Mouse (Mus musculus) lung, postnatal 0 days (tissue): ENCODE measurements around the gene Rmnd5b. TPM values are rescaled to one million over a fixed set of nuclear protein-coding genes. Genes with fewer than 3 reads are reported as not detected.

Experiments used
- ATAC-seq: fragments of 200-750 bp; cut with Nextera tagmentation; 2 replicates; pipeline ENCODE4 v1.8.0; 2017; ENCODE audit warnings: moderate library complexity
- DNase-seq: peaks from one replicate; pipeline ENCODE4 v3.0.0-alpha.2; 2016; ENCODE audit warnings: low spot score
- H3K27ac ChIP-seq: fragments of 300-500 bp; sonication (generic); 2 replicates; pipeline ENCODE4 v1.5.1; 2014; ENCODE audit warnings: antibody characterized with exemption, mild to moderate bottlenecking, low read length, mixed read lengths
- H3K27me3 ChIP-seq: fragments of 300-500 bp; sonication (generic); replicated peaks from 2 replicates; pipeline ENCODE4 v1.6.1; 2014; ENCODE audit warnings: low read length, mixed read lengths; ENCODE audit not compliant: insufficient read depth
- H3K36me3 ChIP-seq: fragments of 300-500 bp; sonication (generic); 2 replicates; pipeline ENCODE4 v1.6.1; 2014; ENCODE audit warnings: low read length, mixed read lengths; ENCODE audit not compliant: insufficient read depth
- H3K4me1 ChIP-seq: fragments of 300-500 bp; sonication (generic); 2 replicates; pipeline ENCODE4 v1.6.1; 2014; ENCODE audit warnings: antibody characterized with exemption, low read depth, low read length, mixed read lengths; ENCODE audit not compliant: insufficient read depth
- H3K4me2 ChIP-seq: fragments of 300-500 bp; sonication (generic); replicated peaks from 2 replicates; pipeline ENCODE4 v1.6.1; 2014; ENCODE audit warnings: low read depth, mild to moderate bottlenecking, low read length, moderate library complexity, mixed read lengths
- H3K4me3 ChIP-seq: fragments of 300-500 bp; sonication (generic); 2 replicates; pipeline ENCODE4 v1.5.1; 2014; ENCODE audit warnings: low read depth, low read length
- H3K9ac ChIP-seq: fragments of 300-500 bp; sonication (generic); replicated peaks from 2 replicates; pipeline ENCODE4 v1.6.1; 2014; ENCODE audit warnings: low read depth, mild to moderate bottlenecking
- H3K9me3 ChIP-seq: fragments of 300-500 bp; sonication (generic); 2 replicates; pipeline ENCODE4 v1.6.1; 2016; ENCODE audit warnings: low read length, mixed read lengths
- CTCF ChIP-seq: IDR thresholded peaks from 2 replicates; pipeline ENCODE4 v1.5.1; 2016; ENCODE audit warnings: antibody characterized with exemption, mild to moderate bottlenecking
- EP300 ChIP-seq: IDR thresholded peaks from 2 replicates; pipeline ENCODE4 v1.6.1; 2016; ENCODE audit warnings: antibody characterized with exemption, mild to moderate bottlenecking, control low read depth
- WGBS: fragments of 180-500 bp; shearing (Covaris S2); extraction: QIAGEN DNeasy Blood & Tissue Kit; methylation state at CpG from one replicate; pipeline ENCODE4 v1.1.7; 2014; 5-methylcytosine and 5-hydroxymethylcytosine counted together
- polyA plus RNA-seq: library from polyadenylated mRNA; unstranded; fragments of >200 nt; fragmentation: Nextera tagmentation; extraction: Ambion mirVana; gene quantifications from 2 replicates; pipeline ENCODE4 v1.2.1, GENCODE M21; 2015

Rmnd5b gene
- polyA plus RNA-seq, 1 experiment from 2014 or later: 46.4 TPM

- Histone ChIP-seq H3K4me3 (no peak overlapping the region), H3K4me1 (peaks cover 8% of the 10 kb centered on the region), H3K27me3 (no peaks in the 10 kb centered on the region), H3K4me2 (no peak overlapping the region), H3K27ac (peak overlapping the region; percentile 9; the same call in 1 of the 2 replicates), H3K9ac (no peak overlapping the region), H3K36me3 (no peaks in the 10 kb centered on the region), H3K9me3 (no peaks in the 10 kb centered on the region)
- ATAC-seq (no peak), DNase-seq (peak; percentile 38)
- 43% methylated on average over 13 of the region's 13 CpGs for WGBS
- TF ChIP-seq CTCF (no peak), EP300 (no peak)
Measured at GRCm38 (mm10) chr11:51645293-51645692, 9.6 kb upstream of the Rmnd5b start.

GRCm38 (mm10) chr11:51644217-51644616 lies 8.5 kb upstream of the Rmnd5b start:
- DNase-seq: no peak
- Histone ChIP-seq H3K4me3 (no peak overlapping the region), H3K9me3 (no peaks in the 10 kb centered on the region), H3K27me3 (no peaks in the 10 kb centered on the region), H3K4me2 (no peak overlapping the region), H3K27ac (no peak overlapping the region), H3K4me1 (peaks cover 8% of the 10 kb centered on the region), H3K36me3 (no peaks in the 10 kb centered on the region), H3K9ac (no peak overlapping the region)
- ATAC-seq: no peak
- 68% methylated on average over 16 of the region's 16 CpGs for WGBS
- TF ChIP-seq CTCF (no peak), EP300 (no peak)

- Histone ChIP-seq H3K4me2 (no peak overlapping the region), H3K27me3 (no peaks in the 10 kb centered on the region), H3K9me3 (no peaks in the 10 kb centered on the region), H3K4me1 (peaks cover 8% of the 10 kb centered on the region), H3K4me3 (no peak overlapping the region), H3K36me3 (no peaks in the 10 kb centered on the region), H3K9ac (no peak overlapping the region), H3K27ac (no peak overlapping the region)
- ATAC-seq (no peak), DNase-seq (no peak)
- no peak for TF ChIP-seq EP300
- 56% methylated on average over 15 of the region's 15 CpGs for WGBS
Measured at GRCm38 (mm10) chr11:51643761-51644160, 8.1 kb upstream of the Rmnd5b start.

- H3K27ac ChIP-seq: no peak overlapping the region
- TF ChIP-seq EP300 (no peak), CTCF (no peak)
- H3K4me2 ChIP-seq: no peak overlapping the region
- H3K4me3 ChIP-seq: no peak overlapping the region
- no peak for DNase-seq
- no peaks in the 10 kb centered on the region for H3K9me3 ChIP-seq
- peaks cover 8% of the 10 kb centered on the region for H3K4me1 ChIP-seq
- WGBS: 65% methylated on average over 9 of the region's 9 CpGs
- ATAC-seq: no peak
- no peaks in the 10 kb centered on the region for H3K36me3 ChIP-seq
- H3K9ac ChIP-seq: no peak overlapping the region
- H3K27me3 ChIP-seq: no peaks in the 10 kb centered on the region
Measured at GRCm38 (mm10) chr11:51643202-51643601, 7.5 kb upstream of the Rmnd5b start.

GRCm38 (mm10) chr11:51640748-51641147 lies 5.1 kb upstream of the Rmnd5b start:
- H3K36me3 ChIP-seq: no peaks in the 10 kb centered on the region
- H3K27ac ChIP-seq: peak overlapping the region; percentile 54; the same call in 1 of the 2 replicates
- H3K9ac ChIP-seq: no peak overlapping the region
- TF ChIP-seq EP300: no peak
- no peak for TF ChIP-seq CTCF
- H3K4me3 ChIP-seq: no peak overlapping the region
- 39% methylated on average over 7 of the region's 7 CpGs for WGBS
- no peaks in the 10 kb centered on the region for H3K9me3 ChIP-seq
- H3K27me3 ChIP-seq: no peaks in the 10 kb centered on the region
- peak; percentile 58 for ATAC-seq
- DNase-seq: peak; percentile 46
- H3K4me1 ChIP-seq: peaks cover 11% of the 10 kb centered on the region
- H3K4me2 ChIP-seq: no peak overlapping the region

- no peak for ATAC-seq
- 55% methylated on average over 5 of the region's 5 CpGs for WGBS
- Histone ChIP-seq H3K4me2 (no peak overlapping the region; the same call in 1 of the 2 replicates), H3K9me3 (no peaks in the 10 kb centered on the region), H3K27me3 (no peaks in the 10 kb centered on the region), H3K4me1 (peaks cover 6% of the 10 kb centered on the region), H3K4me3 (no peak overlapping the region), H3K27ac (peak overlapping the region; percentile 51; the same call in 1 of the 2 replicates), H3K36me3 (no peaks in the 10 kb centered on the region), H3K9ac (no peak overlapping the region)
- TF ChIP-seq CTCF: no peak
- TF ChIP-seq EP300: no peak
- no peak for DNase-seq
Measured at GRCm38 (mm10) chr11:51638497-51638896, 2.8 kb upstream of the Rmnd5b start.

- Histone ChIP-seq H3K27ac (peak overlapping the region; percentile 51; the same call in 1 of the 2 replicates), H3K9ac (no peak overlapping the region), H3K27me3 (no peaks in the 10 kb centered on the region), H3K4me1 (peaks cover 6% of the 10 kb centered on the region), H3K4me2 (peak overlapping the region; percentile 28), H3K36me3 (no peaks in the 10 kb centered on the region), H3K4me3 (no peak overlapping the region), H3K9me3 (no peaks in the 10 kb centered on the region)
- TF ChIP-seq CTCF (no peak), EP300 (no peak)
- WGBS: 5% methylated on average over 17 of the region's 17 CpGs
- ATAC-seq (peak; percentile 7; the same call in 1 of the 2 replicates), DNase-seq (peak; percentile 55)
Measured at GRCm38 (mm10) chr11:51637971-51638414, 2.3 kb upstream of the Rmnd5b start.
